Mouse (Mus musculus) c-Kit-positive CD71-negative TER-119-negative erythroid progenitor cells, embryonic 14.5 days (primary cell): Measurements from ENCODE around the gene Nfib.

Source experiments
- DNase-seq: peaks from one replicate; pipeline ENCODE4 v3.0.0-alpha.2; 2013; ENCODE audit warnings: low read depth

Nfib gene

DNA sequence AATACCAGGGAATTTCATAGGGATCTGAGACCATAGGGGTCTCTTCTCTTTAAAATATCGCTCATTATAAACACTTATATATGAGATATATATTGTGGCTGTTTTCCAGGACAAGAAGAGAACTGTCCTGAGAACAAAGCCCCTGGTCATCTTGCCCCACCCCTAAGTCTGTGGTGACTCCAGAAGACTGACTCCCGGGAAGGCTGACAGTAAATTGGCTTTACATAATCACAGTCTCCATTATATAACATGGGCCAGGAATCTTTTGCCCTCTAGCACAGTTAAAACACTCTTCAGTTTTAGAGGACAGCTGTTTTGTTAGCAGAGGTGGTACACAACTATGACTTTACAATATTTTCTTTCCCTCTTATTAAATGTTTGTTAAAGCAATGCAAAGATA lies 315.0 kb downstream of the Nfib start:
- no peak for DNase-seq

DNA sequence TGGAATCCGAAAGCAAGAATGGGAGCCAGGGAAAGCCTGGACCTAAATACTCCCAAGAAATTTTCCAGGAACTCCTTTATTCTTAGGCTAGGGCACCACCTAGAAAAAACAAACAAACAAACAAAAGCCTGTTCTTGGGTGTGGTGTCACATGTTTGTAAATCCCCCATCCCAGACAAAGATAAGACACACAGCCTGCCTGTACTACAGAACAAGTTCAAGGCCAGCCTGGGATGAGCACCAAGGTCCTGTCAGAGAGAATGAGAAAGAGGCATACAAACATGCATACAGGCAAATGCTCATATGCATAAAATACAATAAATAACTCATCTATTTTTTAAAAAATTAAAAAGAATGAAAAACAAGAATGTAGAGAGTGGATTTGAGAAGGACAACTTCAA lies 315.7 kb downstream of the Nfib start:
- DNase-seq, result no peak

DNA sequence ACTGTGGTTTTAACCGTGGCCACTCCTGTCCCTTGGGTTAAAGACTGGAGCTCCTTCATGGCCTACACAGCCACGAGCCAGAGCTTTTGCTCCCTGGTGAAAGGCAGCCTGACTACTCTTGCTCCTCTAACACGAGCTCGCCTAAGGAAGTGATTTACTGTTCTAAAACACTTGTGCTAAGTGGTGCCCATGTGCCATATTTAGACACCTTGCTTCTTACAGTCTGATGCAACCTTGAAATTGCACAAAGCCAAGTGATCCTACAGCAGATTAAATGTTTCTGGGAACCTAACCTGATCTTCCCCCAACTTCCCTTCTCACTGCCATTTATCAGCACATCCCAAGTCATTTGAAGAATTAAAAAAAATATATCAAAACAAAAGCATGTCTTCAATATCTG lies 317.9 kb downstream of the Nfib start:
- no peak for DNase-seq

DNA sequence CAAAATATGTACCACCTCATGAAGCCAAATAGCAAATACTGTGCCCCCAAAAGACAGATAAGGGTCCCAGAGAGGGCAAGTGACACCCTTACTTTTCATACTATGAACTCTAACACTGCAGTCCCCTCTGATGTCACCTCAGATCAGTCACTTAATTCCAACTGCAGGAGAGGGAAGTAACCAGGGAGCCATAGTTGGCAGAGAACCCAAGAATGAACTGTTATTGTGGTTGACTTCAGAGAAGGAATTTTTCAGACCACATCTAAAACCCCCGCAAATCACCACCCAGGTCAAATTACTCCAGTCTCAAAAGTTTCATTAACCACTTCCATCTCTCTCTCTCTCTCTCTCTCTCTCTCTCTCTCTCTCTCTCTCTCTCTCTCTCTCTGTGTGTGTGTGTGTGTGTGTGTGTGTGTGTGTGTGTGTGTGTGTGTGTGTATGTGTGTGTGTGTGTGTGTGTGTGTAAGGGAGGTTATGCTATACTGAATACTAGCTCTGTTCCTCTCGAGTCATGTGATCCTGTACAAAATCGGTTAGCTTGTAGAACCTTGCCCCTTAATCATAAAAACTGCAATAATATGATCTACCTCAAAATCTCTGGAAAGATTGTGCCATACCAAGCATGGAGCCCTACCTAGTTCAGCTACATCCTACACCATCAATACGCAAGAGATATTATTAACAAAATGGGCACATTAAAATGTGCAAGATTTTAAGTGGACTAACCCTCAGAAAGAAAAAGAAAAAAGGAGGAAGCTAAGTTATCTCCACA lies 319.1 kb downstream of the Nfib start:
- no peak for DNase-seq

DNA sequence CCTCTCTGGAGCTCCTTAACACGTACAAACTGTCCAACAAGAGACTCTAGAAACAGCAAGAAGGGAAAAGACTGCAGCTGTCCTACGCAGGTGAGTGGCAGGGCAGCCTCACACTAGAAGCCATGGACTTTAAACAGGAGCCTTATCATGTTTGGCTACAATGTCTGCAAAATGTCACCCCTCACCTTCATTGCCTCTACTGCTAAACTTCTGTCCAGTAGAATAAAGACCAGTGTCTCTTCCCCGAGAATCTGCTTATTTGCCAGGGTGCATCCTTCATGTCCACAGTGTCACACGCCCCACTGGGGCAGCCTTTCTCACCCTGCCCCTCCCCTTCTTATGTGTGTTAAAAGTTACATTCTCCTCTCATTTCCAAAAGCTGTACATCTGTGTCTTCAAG lies 319.9 kb downstream of the Nfib start:
- DNase-seq, result no peak

DNA sequence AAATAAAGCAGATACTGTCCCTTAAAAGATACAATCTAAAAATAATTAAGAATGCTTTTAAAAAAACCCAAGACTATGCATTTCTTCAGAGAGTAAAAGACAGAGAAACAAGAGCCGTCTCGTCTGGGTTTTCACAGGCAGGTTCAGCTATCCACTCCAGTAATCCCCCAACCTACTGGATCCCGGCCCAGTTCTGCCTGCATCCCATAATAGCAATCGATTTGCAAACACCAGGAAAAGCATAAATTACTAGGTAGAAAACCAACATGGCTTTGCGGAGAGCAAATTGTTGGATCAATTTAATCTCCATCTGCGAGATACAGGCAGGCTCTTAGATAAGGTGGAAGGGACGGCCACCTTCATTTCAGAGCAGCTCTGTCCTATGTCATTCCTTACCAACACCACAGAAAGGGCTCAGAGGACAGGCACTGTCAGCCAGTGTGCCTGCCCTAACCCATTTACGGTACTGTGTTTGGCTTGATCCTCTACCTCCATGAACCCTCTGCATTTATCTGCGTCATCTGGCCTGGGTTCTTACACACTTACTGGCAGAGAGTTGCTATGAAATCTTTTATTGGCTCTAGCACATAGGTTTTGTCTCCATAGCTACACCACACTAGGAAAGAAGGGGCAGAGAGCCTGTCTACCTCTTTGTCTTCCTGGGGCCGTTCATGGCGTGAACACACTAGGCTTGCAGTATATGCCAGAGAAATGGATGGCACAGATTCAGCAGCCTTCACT lies 321.4 kb downstream of the Nfib start:
- no peak for DNase-seq

DNA sequence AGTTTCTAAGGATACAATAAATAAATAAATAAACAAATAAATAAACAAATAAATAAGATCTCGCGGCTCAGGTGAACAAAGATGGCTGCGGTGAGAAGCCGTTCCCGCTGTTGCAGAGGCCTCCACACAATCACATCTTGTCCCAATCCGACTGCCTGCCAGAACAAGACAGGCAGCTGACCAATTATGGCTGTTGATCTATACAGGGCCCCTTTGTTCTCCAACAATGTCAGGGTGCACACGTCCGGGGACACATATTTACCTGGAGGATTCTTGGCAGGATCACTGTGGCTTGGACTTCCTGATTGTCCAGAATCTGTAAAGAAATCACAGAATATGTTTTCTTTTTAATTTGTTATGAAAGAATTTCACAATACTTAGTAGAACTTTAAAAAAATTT lies 322.2 kb downstream of the Nfib start:
- no peak for DNase-seq

DNA sequence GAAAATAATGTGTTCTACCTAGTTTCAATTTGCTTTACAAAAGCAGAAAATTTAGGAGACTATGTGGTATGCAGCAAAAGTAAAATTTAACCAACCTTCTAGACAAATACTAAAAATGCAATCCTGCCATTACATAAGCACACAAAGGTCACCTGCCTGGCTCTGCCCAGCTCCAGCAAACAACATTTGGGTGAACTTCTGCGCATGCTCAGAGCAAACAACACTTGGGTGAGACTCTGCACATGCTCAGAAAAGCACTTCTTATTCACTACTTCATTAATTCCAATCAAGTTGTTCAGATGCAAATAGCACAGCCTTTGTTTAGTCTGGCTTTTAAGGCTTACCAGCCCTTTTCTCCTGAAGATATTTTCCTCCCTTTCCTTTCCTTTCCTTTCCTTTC lies 323.8 kb downstream of the Nfib start:
- no peak for DNase-seq

DNA sequence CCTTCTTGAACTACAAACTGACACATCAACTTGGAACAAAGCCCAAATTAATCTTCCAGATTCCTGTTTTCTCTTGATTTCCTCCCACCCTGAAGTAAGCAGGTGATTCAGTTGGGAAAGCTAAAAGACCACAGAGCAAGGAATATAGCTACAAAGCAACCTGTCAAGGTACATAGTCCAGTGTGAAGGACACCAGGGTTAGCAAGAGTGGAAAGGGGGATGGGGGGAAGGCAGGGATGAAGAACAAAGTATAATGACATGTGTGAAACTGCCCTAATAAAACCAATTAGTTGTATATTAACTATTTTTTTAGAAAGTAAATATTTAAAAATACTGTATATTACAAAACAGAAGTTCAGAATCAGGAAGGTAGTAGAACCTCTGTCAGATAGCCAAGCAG lies 325.0 kb downstream of the Nfib start:
- no peak for DNase-seq

DNA sequence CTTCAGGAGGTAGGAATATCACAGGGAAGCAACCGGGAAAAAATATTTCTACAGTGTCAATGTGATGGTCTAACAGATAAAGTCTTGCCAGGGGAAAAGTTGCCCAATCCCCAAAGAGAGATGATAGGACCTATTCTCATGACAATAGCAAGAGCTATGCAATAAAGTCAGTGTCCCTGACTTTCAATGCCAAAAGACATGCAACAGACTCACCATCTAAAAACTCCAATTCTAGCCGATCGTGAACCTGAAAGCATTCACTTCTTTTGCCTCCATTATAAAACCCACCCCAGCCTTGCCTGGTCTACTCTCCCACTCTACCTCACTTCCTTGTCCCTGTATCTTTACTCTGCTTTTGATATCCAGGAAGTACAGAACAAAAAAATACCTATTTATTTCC lies 327.5 kb downstream of the Nfib start:
- no peak for DNase-seq

DNA sequence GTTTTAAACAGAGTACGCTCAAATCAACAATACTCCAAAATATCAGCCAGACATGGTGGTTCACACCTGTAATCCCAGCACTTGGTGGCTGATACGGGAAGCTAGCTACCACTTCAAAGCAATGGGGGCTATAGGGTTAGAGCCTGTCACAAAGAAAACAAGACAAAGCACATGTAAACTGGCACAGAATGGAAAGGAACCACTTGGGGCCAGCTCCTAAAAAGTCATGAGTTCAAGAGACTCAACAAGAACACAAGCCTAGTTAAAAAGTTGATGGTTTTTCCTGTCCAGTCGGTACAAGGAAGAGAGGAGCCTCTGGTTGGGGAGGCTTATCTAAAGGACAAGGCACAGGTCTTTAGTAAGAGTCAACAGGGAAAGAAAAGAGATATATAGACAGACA lies 327.9 kb downstream of the Nfib start:
- no peak for DNase-seq

DNA sequence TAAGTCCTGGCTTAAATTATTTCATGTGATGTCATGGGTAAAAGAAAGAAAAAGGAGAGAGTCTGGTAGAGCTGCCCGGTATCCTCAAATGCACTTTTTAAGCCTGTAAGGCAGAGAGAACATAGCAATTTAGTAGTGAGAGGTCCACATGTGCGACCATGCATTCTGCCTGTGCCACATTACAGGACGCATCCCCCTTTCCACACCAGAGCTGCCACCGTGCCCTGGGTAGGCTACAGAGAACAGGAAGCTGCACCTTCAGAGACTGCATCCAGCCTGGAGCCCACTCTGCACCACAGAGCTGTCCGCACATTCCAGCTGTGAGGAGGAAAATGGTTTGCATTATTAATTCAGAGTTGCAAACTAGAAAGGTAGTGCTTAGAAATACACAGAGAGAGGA lies 331.0 kb downstream of the Nfib start:
- no peak for DNase-seq

DNA sequence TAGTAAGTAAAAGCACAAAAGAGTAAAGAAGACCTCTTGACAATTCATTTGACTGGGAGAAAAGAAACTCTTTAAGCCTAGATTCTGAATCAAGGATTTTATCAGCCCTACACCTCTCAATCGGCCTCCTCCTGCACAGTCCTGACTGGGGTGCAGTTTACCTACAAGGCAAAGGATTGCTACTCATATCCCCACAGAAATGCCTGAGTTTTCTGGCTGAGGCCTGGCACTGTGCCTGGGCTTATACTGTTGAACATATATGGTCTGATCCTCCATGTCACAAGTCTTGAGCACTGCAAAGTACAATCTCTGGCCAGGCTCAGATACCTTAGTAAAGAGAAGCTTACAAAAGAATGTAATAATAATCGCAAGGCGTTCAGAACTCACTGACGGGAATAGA lies 333.3 kb downstream of the Nfib start:
- DNase-seq, result no peak

DNA sequence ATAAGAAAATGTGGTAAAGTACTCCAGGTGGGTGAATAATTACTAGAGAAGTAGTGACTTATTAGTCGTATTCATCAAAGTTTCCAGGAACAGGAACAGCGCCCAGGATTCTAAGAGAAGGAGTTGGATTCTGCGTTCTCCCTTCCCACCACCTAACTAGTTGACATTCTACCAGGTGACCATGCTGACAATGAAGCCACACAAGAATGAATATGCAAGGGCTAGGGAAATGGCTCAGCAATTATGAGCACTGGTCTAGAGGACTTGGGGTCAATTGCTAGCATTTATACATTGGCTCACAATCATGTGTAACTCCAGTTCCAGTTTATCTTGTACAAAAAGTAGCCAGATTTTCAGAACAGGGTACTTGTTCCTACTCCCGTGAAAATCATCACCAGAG lies 334.1 kb downstream of the Nfib start:
- no peak for DNase-seq

DNA sequence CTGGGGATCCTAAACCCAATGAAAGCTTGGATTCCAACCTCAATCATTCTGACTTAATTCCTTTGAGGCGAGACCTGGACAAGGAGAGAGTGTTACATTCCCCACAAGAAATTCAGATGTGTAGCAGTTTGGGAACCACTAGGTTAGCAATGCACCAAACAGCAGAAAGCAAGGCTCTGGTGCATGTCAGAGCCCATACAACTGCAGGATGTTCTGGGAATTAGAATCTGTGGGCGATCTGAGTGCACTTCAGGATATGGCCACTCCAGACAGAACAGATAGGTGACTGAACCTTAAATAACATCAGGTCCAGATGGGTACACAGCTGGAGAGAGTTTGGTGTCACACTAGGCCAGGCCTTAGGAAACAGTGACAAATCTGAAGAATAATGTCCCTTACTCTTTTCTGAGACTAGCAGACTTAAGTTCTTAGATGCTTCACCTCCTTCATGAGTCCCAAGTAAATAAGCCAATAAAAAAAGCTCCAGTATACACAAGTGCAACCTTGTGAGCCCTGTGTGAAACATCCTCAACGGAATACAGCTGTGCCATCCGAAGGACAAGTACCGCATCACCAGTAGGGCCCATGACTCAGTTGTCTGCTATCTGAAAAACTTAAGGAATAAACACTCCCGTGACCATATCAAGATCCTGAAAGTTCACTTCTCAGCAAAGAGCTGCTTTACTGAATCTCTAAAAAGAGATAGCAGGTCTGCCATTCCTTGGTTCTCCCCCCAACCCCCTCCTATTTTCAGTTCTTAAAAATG lies 336.4 kb downstream of the Nfib start:
- DNase-seq, result no peak

DNA sequence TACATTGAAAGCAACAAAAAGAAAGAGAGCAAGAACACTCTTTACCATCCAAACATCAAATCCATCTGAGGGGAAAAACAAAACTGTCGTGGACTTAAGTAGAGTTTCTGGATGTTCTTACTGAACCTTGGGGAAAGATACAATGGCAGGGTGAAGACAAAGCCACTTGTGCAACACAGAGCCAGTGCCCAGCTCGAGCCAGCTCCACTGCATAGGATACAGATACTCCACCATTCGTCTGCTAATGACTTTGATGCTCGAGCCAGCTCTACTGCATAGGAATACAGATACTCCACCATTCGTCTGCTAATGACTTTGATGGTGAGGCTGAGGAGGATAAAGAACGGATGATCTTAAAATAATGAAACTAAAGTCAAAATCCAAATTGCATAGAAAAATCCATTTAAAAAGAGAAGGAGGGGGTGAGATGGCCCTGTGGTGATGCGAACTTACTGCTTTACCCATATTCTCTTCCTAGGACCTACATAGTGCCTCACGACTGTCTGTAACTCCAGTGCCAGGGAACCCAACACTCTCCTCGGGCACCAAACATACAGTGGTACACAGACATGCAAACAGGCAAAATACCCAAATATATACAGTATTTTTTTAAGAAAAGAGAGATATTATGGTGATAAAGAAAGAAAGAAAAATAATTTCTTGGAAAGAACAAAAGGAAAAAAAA lies 337.3 kb downstream of the Nfib start:
- DNase-seq, result no peak

DNA sequence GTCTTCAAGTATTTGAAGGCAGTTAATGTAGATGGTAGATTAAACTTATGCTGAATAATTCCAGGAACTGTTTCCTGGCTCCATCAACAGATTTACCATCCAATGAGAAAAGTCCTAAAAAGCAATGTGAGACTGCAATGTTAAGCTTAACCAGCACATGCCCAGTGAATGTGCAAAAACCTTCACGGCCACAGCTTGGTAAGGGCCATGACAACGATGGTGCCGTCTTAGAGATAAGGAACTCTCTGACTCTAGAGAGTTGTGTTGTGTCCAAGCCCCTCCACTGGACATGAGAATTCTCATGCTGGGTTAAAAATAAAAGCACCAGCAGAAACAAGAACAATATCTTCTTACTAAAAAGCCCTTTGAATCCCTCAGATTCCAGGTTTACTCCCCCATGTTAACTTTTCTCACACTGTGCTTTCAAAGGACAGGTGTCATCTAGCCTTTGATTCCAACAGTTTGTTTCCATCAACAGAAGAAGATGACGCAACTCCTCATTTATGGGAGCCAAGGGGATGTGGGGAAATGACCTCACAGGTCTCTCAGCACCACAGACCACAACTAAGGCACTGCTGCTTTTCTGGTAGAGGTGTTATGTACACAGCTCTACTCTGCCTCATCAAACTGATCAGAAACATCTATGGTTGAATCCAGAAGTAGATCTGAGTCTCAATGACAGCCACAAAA lies 340.7 kb downstream of the Nfib start:
- DNase-seq, result no peak

DNA sequence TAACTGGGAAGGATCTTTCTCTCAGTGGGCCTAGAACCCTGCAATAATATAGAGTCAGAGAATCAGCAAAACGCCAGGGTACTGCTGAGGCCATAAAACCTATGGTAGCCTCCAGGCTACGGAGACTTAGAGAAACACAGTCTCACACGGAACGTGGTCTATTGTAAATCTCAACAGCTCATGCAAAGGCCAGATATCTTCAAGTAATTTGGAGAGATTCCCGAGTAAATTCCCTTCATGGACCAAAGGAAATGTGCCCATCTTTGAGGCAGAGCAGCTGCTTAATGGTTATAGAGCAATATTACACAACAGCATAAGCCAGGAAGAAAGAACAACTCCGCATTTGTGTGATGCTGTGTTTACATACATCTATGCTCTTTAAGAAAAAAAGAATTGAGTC lies 341.6 kb downstream of the Nfib start:
- DNase-seq, result no peak

DNA sequence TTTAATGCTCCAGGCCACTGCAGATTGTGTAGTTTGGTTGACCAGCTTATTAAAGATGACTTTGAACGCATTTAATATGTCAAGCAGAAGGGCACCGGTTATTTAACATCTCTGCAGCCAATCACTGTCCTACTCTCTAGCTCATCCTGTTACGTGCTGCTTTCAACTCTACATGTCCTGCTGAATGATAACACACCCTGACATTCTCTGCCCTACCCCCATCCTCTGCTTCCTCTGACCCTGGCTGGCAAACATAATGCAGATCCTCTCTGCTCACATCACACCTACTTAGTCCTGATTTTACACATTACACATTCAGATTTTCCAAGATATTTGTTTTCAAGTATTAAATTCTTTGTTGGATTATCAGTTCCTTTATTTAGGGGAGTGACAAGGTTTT lies 343.3 kb downstream of the Nfib start:
- no peak for DNase-seq

DNA sequence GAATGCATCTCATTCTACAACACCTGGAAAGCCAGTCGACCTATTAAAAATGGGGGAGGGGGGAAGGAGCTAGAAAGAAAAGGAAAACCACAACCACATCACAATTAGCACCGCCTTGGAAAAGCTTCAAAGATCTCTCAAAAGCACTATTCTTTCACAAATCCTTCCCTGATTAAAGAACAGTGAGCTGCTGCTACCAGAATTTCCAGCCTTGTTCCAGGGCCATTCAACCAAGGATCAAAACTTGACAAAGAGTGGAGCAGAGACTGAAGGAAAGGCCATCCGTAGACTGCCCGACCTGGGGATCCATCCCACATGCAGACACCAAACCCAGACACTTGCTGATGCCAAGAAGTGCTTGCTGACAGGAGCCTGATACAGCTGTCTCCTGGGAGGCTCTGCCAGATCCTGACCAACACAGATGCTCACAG lies 345.5 kb downstream of the Nfib start:
- DNase-seq, result no peak

DNA sequence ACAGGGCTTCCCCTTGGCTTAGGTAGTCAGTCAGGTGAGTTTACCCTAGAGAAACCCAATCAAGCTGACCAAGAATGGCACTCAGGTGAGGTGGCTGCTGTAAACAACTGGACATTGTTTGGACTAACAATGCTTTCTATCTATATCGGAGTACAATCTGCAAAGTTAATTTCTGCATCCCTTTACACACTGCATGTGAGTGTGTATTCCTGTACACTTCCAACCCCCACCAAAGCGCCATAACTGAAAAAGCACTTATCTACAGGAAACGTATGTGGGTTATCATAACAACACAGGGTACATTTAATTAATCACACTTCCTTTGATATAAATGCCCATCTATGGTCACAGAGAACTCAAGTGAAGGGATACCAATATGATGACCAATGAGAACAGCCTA lies 346.4 kb downstream of the Nfib start:
- DNase-seq, result no peak

DNA sequence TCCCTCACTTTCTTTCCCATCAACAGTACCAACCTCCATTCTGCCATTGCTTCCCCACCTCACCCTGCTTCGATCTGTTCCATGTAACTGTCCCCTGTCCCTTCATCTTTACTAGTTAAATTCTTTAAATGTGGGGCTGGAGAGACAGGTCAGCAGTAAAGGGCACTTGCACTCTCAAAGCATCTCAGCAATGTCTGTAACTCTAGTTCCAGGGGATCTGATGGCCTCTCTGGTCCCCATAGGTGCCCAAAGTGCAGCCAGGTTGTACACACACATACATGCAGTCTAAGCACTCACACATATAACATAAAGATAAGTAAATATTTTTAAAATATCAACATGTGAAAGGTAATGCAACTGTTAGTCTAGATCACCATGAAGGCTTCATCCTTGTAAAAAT lies 356.5 kb downstream of the Nfib start:
- no peak for DNase-seq
